Comparison of ENCODE assay signal across 18 mouse cellular contexts in the genomic region with DNA sequence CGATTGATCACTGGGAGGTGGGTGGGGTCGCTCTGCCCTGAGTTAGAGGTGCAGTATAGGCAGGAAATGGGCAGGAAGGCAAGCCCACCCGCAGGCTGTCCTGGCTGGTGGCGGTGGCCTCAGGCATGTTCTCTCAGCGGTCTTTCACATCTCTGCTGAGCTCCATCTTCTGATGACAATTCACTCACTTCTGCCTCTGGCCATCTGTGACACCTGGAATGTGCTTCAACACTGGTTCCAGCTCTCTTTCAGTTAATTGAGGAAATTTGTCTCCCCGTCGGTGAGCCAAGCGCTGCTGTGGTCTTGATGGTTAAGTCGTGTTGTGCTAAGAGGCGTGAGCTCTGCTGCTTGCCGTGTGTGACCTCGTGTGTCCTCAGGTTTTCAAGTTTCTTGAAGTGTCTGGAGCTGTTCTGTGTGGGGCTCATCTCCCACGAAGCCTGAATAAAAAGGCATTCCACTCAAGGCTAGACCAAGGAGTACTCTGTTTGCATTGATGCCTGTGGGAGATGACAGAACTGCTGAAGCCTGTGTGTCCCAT. TPM values are rescaled to one million over a fixed set of nuclear protein-coding genes. Genes with fewer than 3 reads are reported as not detected.
A peak's percentile ranks its signal among the peaks of the same experiment; 100 is the strongest.
DNase-seq lines count a peak whose midpoint lies in the region; ATAC-seq and TF ChIP-seq lines count a peak whose summit lies in the region.
"Had no signal": no experiment of that assay in that cellular context is flagged by ENCODE, and none has a peak within 500 bp of the region (broad histone marks: within the 10 kb centered on the region; RNA-seq: fewer than 3 reads in every experiment).

No protein-coding gene starts in this region.

- H3K27me3 ChIP-seq in heart, embryonic 12.5 days (replicated peaks): no peaks in the 10 kb centered on the region
- H3K27me3 ChIP-seq in midbrain, embryonic 11.5 days (ENCODE audit: control insufficient read depth, insufficient read depth, low read length): no peaks in the 10 kb centered on the region
- H3K27me3 ChIP-seq in midbrain, postnatal 0 days (ENCODE audit: insufficient read depth, low read length): no peaks in the 10 kb centered on the region
- no peaks in the 10 kb centered on the region for H3K27me3 ChIP-seq in embryonic facial prominence, embryonic 12.5 days
- H3K27me3 ChIP-seq in limb, embryonic 14.5 days (ENCODE audit: control insufficient read depth, insufficient read depth, low read length): no peaks in the 10 kb centered on the region
- H3K27me3 ChIP-seq: liver, embryonic 15.5 days; neural tube, embryonic 12.5 days had no signal

- peak overlapping the region; percentile 39; the same call in 1 of the 2 replicates for H3K4me2 ChIP-seq in heart, embryonic 12.5 days
- no peak overlapping the region for H3K4me2 ChIP-seq in midbrain, embryonic 11.5 days
- H3K4me2 ChIP-seq in midbrain, postnatal 0 days (ENCODE audit: low read depth, low read length, poor library complexity, severe bottlenecking): no peak overlapping the region
- H3K4me2 ChIP-seq in embryonic facial prominence, embryonic 12.5 days (replicated peaks): peak overlapping the region; percentile 8; the same call in 1 of the 2 replicates
- H3K4me2 ChIP-seq in limb, embryonic 14.5 days (replicated peaks; ENCODE audit: low read depth, low read length, severe bottlenecking): no peak overlapping the region; the same call in 1 of the 2 replicates
- H3K4me2 ChIP-seq: liver, embryonic 15.5 days; midbrain, embryonic 12.5 days; neural tube, embryonic 12.5 days had no signal

- no peaks in the 10 kb centered on the region for H3K9me3 ChIP-seq in heart, embryonic 12.5 days (replicated peaks)
- H3K9me3 ChIP-seq in midbrain, embryonic 11.5 days (ENCODE audit: control insufficient read depth, low read length): no peaks in the 10 kb centered on the region
- no peaks in the 10 kb centered on the region for H3K9me3 ChIP-seq in midbrain, postnatal 0 days (ENCODE audit: low read length)
- H3K9me3 ChIP-seq in embryonic facial prominence, embryonic 12.5 days: no peaks in the 10 kb centered on the region
- H3K9me3 ChIP-seq in limb, embryonic 14.5 days (ENCODE audit: control insufficient read depth, low read length): no peaks in the 10 kb centered on the region
- H3K9me3 ChIP-seq: liver, embryonic 15.5 days; midbrain, embryonic 12.5 days; neural tube, embryonic 12.5 days had no signal

- no peak for TF ChIP-seq CTCF in midbrain, postnatal 0 days (IDR thresholded peaks at IDR 0.05)

- no peak for ATAC-seq in heart, embryonic 12.5 days (ENCODE audit: insufficient number of reproducible peaks, low FRiP score)
- no peak for ATAC-seq in midbrain, embryonic 11.5 days (ENCODE audit: low FRiP score)
- no peak; the same call in 1 of the 2 replicates for ATAC-seq in midbrain, postnatal 0 days (ENCODE audit: low FRiP score)
- no peak for ATAC-seq in embryonic facial prominence, embryonic 12.5 days (ENCODE audit: insufficient number of reproducible peaks, insufficient read depth, low FRiP score, low TSS enrichment)
- no peak for ATAC-seq in limb, embryonic 14.5 days (ENCODE audit: low FRiP score, low read depth)

- intact Hi-C loops in heart, postnatal 36 days (cut with DNase I): no loop called here

- H3K36me3 ChIP-seq in heart, embryonic 12.5 days: no peaks in the 10 kb centered on the region
- no peaks in the 10 kb centered on the region for H3K36me3 ChIP-seq in midbrain, embryonic 11.5 days (ENCODE audit: control insufficient read depth, insufficient read depth, low read length)
- no peaks in the 10 kb centered on the region for H3K36me3 ChIP-seq in midbrain, postnatal 0 days (ENCODE audit: insufficient read depth, low read length)
- H3K36me3 ChIP-seq in embryonic facial prominence, embryonic 12.5 days: no peaks in the 10 kb centered on the region
- H3K36me3 ChIP-seq in limb, embryonic 14.5 days (ENCODE audit: control insufficient read depth, insufficient read depth, low read length): no peaks in the 10 kb centered on the region
- H3K36me3 ChIP-seq: liver, embryonic 15.5 days; midbrain, embryonic 12.5 days; neural tube, embryonic 12.5 days had no signal

- DNase-seq in heart, postnatal 36 days: no peak
- peak; percentile 79 for DNase-seq in midbrain, embryonic 11.5 days (ENCODE audit: low spot score, missing footprints)
- no peak for DNase-seq in midbrain, postnatal 0 days (ENCODE audit: low spot score)
- DNase-seq in limb, embryonic 14.5 days (ENCODE audit: low spot score): no peak
- DNase-seq in retina, postnatal 1 day: no peak
- no peak for DNase-seq in layer of hippocampus, postnatal 25 days (ENCODE audit: extremely low spot score in 1 of 2, low spot score in 1 of 2)
- DNase-seq: adrenal gland, adult 2 months; B cell, adult 2 months; cerebellum, adult 18-20 months; heart, postnatal 10 days; kidney, adult 11 months; kidney, postnatal 25 days; right cerebral cortex, postnatal 25 days had no signal

- WGBS in heart, embryonic 12.5 days: 34% methylated on average over 13 of the region's 13 CpGs
- WGBS in midbrain, embryonic 11.5 days: 76% methylated on average over 13 of the region's 13 CpGs
- 61% methylated on average over 13 of the region's 13 CpGs for WGBS in midbrain, postnatal 0 days
- WGBS in embryonic facial prominence, embryonic 12.5 days: 14% methylated on average over 13 of the region's 13 CpGs
- WGBS in limb, embryonic 14.5 days: 11% methylated on average over 13 of the region's 13 CpGs

- H3K9ac ChIP-seq in heart, embryonic 12.5 days: peak overlapping the region; percentile 34; the same call in 1 of the 2 replicates
- H3K9ac ChIP-seq in midbrain, embryonic 11.5 days (ENCODE audit: low read length): no peak overlapping the region
- H3K9ac ChIP-seq in midbrain, postnatal 0 days (replicated peaks; ENCODE audit: low read length, poor library complexity, severe bottlenecking): no peak overlapping the region
- 0 out of 2 replicates have a peak overlapping the region, but pooled peaks have one; percentile 20 for H3K9ac ChIP-seq in embryonic facial prominence, embryonic 12.5 days
- H3K9ac ChIP-seq in limb, embryonic 14.5 days (ENCODE audit: low read depth, low read length, severe bottlenecking): no peak overlapping the region
- H3K9ac ChIP-seq: liver, embryonic 15.5 days; midbrain, embryonic 12.5 days; neural tube, embryonic 12.5 days had no signal

- no peak overlapping the region for H3K4me3 ChIP-seq in heart, embryonic 12.5 days
- no peak overlapping the region for H3K4me3 ChIP-seq in midbrain, embryonic 11.5 days (ENCODE audit: low read depth, low read length)
- no peak overlapping the region for H3K4me3 ChIP-seq in midbrain, postnatal 0 days (ENCODE audit: low read depth, low read length)
- no peak overlapping the region for H3K4me3 ChIP-seq in embryonic facial prominence, embryonic 12.5 days
- no peak overlapping the region for H3K4me3 ChIP-seq in limb, embryonic 14.5 days (replicated peaks; ENCODE audit: low read length)
- H3K4me3 ChIP-seq: liver, embryonic 15.5 days; midbrain, embryonic 12.5 days; neural tube, embryonic 12.5 days had no signal

- peaks cover 95% of the 10 kb centered on the region for H3K4me1 ChIP-seq in heart, embryonic 12.5 days (replicated peaks)
- peaks cover 38% of the 10 kb centered on the region for H3K4me1 ChIP-seq in midbrain, embryonic 11.5 days (ENCODE audit: control insufficient read depth, insufficient read depth, low read length)
- H3K4me1 ChIP-seq in midbrain, postnatal 0 days (ENCODE audit: insufficient read depth, low read length): peaks cover 37% of the 10 kb centered on the region
- peaks cover 99% of the 10 kb centered on the region for H3K4me1 ChIP-seq in embryonic facial prominence, embryonic 12.5 days
- peaks cover 97% of the 10 kb centered on the region for H3K4me1 ChIP-seq in limb, embryonic 14.5 days (ENCODE audit: control insufficient read depth, insufficient read depth, low read length)

- no peak for TF ChIP-seq POLR2A in limb, embryonic 14.5 days (IDR thresholded peaks at IDR 0.05; ENCODE audit: borderline replicate concordance, extremely low read depth, insufficient read depth, insufficient read length)

- H3K27ac ChIP-seq in heart, embryonic 12.5 days (ENCODE audit: poor library complexity, severe bottlenecking): peak overlapping the region; percentile 81; the same call in 1 of the 2 replicates
- H3K27ac ChIP-seq in midbrain, embryonic 11.5 days (ENCODE audit: low read depth, low read length): no peak overlapping the region
- no peak overlapping the region for H3K27ac ChIP-seq in midbrain, postnatal 0 days (ENCODE audit: low read depth, low read length)
- peak overlapping the region; percentile 98 for H3K27ac ChIP-seq in embryonic facial prominence, embryonic 12.5 days
- peak overlapping the region; percentile 95 for H3K27ac ChIP-seq in limb, embryonic 14.5 days (replicated peaks; ENCODE audit: low read depth, low read length)
- H3K27ac ChIP-seq: liver, embryonic 15.5 days; midbrain, embryonic 12.5 days; neural tube, embryonic 12.5 days had no signal

RNA-seq across cellular contexts. Expression of gene Igsf3, which starts 19.9 kb away (rescaled TPM):
- 46.6 and 46.8 TPM in 2 replicates for polyA plus RNA-seq in heart, embryonic 12.5 days (2016; fragmentation: Nextera tagmentation; extraction: Ambion mirVana)
- 10 to 100 TPM in 1 of 2 experiments, 1 to 10 TPM in 1; 9.9 to 13.2 TPM for total RNA-seq in heart, postnatal 36 days (2021)
- polyA plus RNA-seq in midbrain, embryonic 11.5 days (2014; fragmentation: Nextera tagmentation; extraction: Ambion mirVana): 19.8 and 20.8 TPM in 2 replicates
- total RNA-seq in midbrain, postnatal 0 days (2014; rRNA removed): 102 and 104 TPM in 2 replicates
- 84.2 and 84.9 TPM in 2 replicates for polyA plus RNA-seq in midbrain, postnatal 0 days (2015; fragmentation: Nextera tagmentation; extraction: Ambion mirVana)
- polyA plus RNA-seq in embryonic facial prominence, embryonic 12.5 days (2016; fragmentation: Nextera tagmentation; extraction: Ambion mirVana): 92.3 and 93.3 TPM in 2 replicates
- polyA plus RNA-seq in limb, embryonic 14.5 days (2012; rRNA removed): 20.4 and 27.4 TPM in 2 replicates
- 38.4 and 43.2 TPM in 2 replicates for polyA plus RNA-seq in limb, embryonic 14.5 days (2014; fragmentation: Nextera tagmentation; extraction: Ambion mirVana)
- 10 to 100 TPM; 18.8 to 24.3 TPM for total RNA-seq in layer of hippocampus, postnatal 25 days (2021)

Comparison
In these comparisons a context has a peak if more than half of its experiments do, and no peak if none do; other contexts are left out.
1. H3K27ac ChIP-seq: peak in heart, embryonic 12.5 days (single experiment), embryonic facial prominence, embryonic 12.5 days (single experiment) and limb, embryonic 14.5 days (single experiment); none in midbrain, embryonic 11.5 days (single experiment) and midbrain, postnatal 0 days (single experiment).
2. H3K4me2 ChIP-seq: peak in heart, embryonic 12.5 days (single experiment) and embryonic facial prominence, embryonic 12.5 days (single experiment); none in midbrain, embryonic 11.5 days (single experiment), midbrain, postnatal 0 days (single experiment) and limb, embryonic 14.5 days (single experiment).
3. H3K9ac ChIP-seq: peak in heart, embryonic 12.5 days (single experiment) and embryonic facial prominence, embryonic 12.5 days (single experiment); none in midbrain, embryonic 11.5 days (single experiment), midbrain, postnatal 0 days (single experiment) and limb, embryonic 14.5 days (single experiment).